8 mouse cellular contexts compared by ENCODE assay signal in the genomic region with DNA sequence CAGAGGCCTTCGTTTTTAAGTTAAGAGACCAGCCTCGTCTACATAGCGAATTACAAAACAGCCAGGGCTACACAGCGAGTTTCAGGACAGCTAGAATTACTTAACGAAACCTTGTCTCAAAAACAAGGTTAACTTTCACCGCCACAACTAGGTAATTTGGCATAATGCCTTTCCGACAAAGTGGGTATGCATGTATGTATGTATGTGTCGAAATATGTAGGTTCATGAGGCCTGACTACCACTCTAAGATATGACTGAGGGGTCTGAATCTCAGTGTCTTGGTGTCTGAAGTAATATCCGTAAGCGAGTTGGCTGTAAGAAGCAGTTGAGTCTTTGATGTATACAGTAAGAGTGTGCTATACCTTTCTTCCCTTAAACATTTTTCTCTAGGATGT. TPM values are rescaled to one million over a fixed set of nuclear protein-coding genes. Genes with fewer than 3 reads are reported as not detected.
A peak's percentile ranks its signal among the peaks of the same experiment; 100 is the strongest.
DNase-seq lines count a peak whose midpoint lies in the region; ATAC-seq lines count a peak whose summit lies in the region.

No protein-coding gene starts in this region.

- 29% methylated on average over 10 of the region's 10 CpGs for WGBS in neural tube, embryonic 11.5 days
- 28% methylated on average over 10 of the region's 10 CpGs for WGBS in limb, embryonic 13.5 days
- 26% methylated on average over 10 of the region's 10 CpGs for whole genome bisulfite sequencing in stomach, embryonic 15.5 days

- peaks cover 15% of the 10 kb centered on the region for H3K4me1 ChIP-seq in neural tube, embryonic 11.5 days (ENCODE audit: control insufficient read depth, insufficient read depth, low read length)
- peaks cover 22% of the 10 kb centered on the region for H3K4me1 ChIP-seq in limb, embryonic 13.5 days
- H3K4me1 ChIP-seq in stomach, embryonic 15.5 days = peaks cover 28% of the 10 kb centered on the region; the same call in 1 of the 2 replicates

- no peaks in the 10 kb centered on the region for H3K9me3 ChIP-seq in neural tube, embryonic 11.5 days (ENCODE audit: control insufficient read depth, low read length)
- H3K9me3 ChIP-seq in limb, embryonic 13.5 days = no peaks in the 10 kb centered on the region
- H3K9me3 ChIP-seq in stomach, embryonic 15.5 days = no peaks in the 10 kb centered on the region

- H3K36me3 ChIP-seq in neural tube, embryonic 11.5 days (ENCODE audit: control insufficient read depth, insufficient read depth, low read length) = no peaks in the 10 kb centered on the region
- 0 out of 2 replicates have a peak, but pooled peaks cover 2% of the 10 kb centered on the region for H3K36me3 ChIP-seq in limb, embryonic 13.5 days
- no peaks in the 10 kb centered on the region for H3K36me3 ChIP-seq in stomach, embryonic 15.5 days

- peak; percentile 50 for DNase-seq in cerebellum, adult 9-11 months
- no peak for DNase-seq in cerebellum, postnatal 36 days
- no peak for DNase-seq in neural tube, embryonic 11.5 days (ENCODE audit: low spot score)
- DNase-seq in neural tube, embryonic 10.5 days (ENCODE audit: extremely low spot score, low spot score) = no peak
- no peak for DNase-seq in right cerebral cortex, adult 2 months (ENCODE audit: low spot score in 2 of 2)
- no peak for DNase-seq in right cerebral cortex, postnatal 36 days (ENCODE audit: low spot score in 2 of 2)

- H3K4me3 ChIP-seq in neural tube, embryonic 11.5 days (ENCODE audit: low read depth, low read length) = peak overlapping the region; percentile 89
- peak overlapping the region; percentile 96 for H3K4me3 ChIP-seq in limb, embryonic 13.5 days
- H3K4me3 ChIP-seq in stomach, embryonic 15.5 days (replicated peaks) = peak overlapping the region; percentile 94

- no peak for ATAC-seq in neural tube, embryonic 11.5 days (ENCODE audit: insufficient read depth, low FRiP score, low TSS enrichment)
- ATAC-seq in limb, embryonic 13.5 days (ENCODE audit: low FRiP score, low read depth) = no peak
- no peak for ATAC-seq in stomach, embryonic 15.5 days (ENCODE audit: insufficient read depth, low FRiP score, low read depth)

- no peak overlapping the region; the same call in 1 of the 2 replicates for H3K27ac ChIP-seq in neural tube, embryonic 11.5 days (ENCODE audit: low read depth, low read length)
- H3K27ac ChIP-seq in limb, embryonic 13.5 days = no peak overlapping the region
- no peak overlapping the region; the same call in 1 of the 2 replicates for H3K27ac ChIP-seq in stomach, embryonic 15.5 days

- peak overlapping the region; percentile 84 for H3K4me2 ChIP-seq in neural tube, embryonic 11.5 days (ENCODE audit: low read depth)
- H3K4me2 ChIP-seq in limb, embryonic 13.5 days (replicated peaks) = peak overlapping the region; percentile 84
- peak overlapping the region; percentile 70 for H3K4me2 ChIP-seq in stomach, embryonic 15.5 days

- H3K27me3 ChIP-seq in neural tube, embryonic 11.5 days (ENCODE audit: control insufficient read depth, insufficient read depth, low read length) = no peaks in the 10 kb centered on the region
- peaks cover 30% of the 10 kb centered on the region for H3K27me3 ChIP-seq in limb, embryonic 13.5 days
- 0 out of 2 replicates have a peak, but pooled peaks cover 6% of the 10 kb centered on the region for H3K27me3 ChIP-seq in stomach, embryonic 15.5 days (replicated peaks)

- H3K9ac ChIP-seq in neural tube, embryonic 11.5 days (ENCODE audit: low read length) = peak overlapping the region; percentile 81
- H3K9ac ChIP-seq in limb, embryonic 13.5 days = peak overlapping the region; percentile 93
- peak overlapping the region; percentile 89 for H3K9ac ChIP-seq in stomach, embryonic 15.5 days

RNA-seq across cellular contexts. Expression of a gene that starts 2.7 kb away (rescaled TPM):
- polyA plus RNA-seq in neural tube, embryonic 11.5 days (2014; fragmentation: Nextera tagmentation; extraction: Ambion mirVana) = 74.6 and 90.1 TPM in 2 replicates
- polyA plus RNA-seq in limb, embryonic 13.5 days (2015; fragmentation: Nextera tagmentation; extraction: Ambion mirVana) = 7.8 and 8.6 TPM in 2 replicates
- polyA plus RNA-seq in stomach, embryonic 15.5 days (2015; fragmentation: Nextera tagmentation; extraction: Ambion mirVana) = 25.0 and 26.9 TPM in 2 replicates

RNA-seq across cellular contexts. Expression of a gene that starts 9.1 kb away (rescaled TPM):
- 38.1 and 39.5 TPM in 2 replicates for polyA plus RNA-seq in neural tube, embryonic 11.5 days (2014; fragmentation: Nextera tagmentation; extraction: Ambion mirVana)
- 67.2 and 69.4 TPM in 2 replicates for polyA plus RNA-seq in limb, embryonic 13.5 days (2015; fragmentation: Nextera tagmentation; extraction: Ambion mirVana)
- polyA plus RNA-seq in stomach, embryonic 15.5 days (2015; fragmentation: Nextera tagmentation; extraction: Ambion mirVana) = 48.5 and 50.8 TPM in 2 replicates

RNA-seq across cellular contexts. Expression of a gene that starts 10.1 kb away (rescaled TPM):
- 74.8 and 85.1 TPM in 2 replicates for polyA plus RNA-seq in neural tube, embryonic 11.5 days (2014; fragmentation: Nextera tagmentation; extraction: Ambion mirVana)
- 70.5 and 71.5 TPM in 2 replicates for polyA plus RNA-seq in limb, embryonic 13.5 days (2015; fragmentation: Nextera tagmentation; extraction: Ambion mirVana)
- polyA plus RNA-seq in stomach, embryonic 15.5 days (2015; fragmentation: Nextera tagmentation; extraction: Ambion mirVana) = 52.7 and 56.6 TPM in 2 replicates

RNA-seq across cellular contexts. Expression of a gene that starts 17.1 kb away (rescaled TPM):
- polyA plus RNA-seq in neural tube, embryonic 11.5 days (2014; fragmentation: Nextera tagmentation; extraction: Ambion mirVana) = 51.8 and 52.2 TPM in 2 replicates
- polyA plus RNA-seq in limb, embryonic 13.5 days (2015; fragmentation: Nextera tagmentation; extraction: Ambion mirVana) = 43.5 and 46.2 TPM in 2 replicates
- polyA plus RNA-seq in stomach, embryonic 15.5 days (2015; fragmentation: Nextera tagmentation; extraction: Ambion mirVana) = 60.9 and 63.5 TPM in 2 replicates

RNA-seq across cellular contexts. Expression of a gene that starts 55.1 kb away (rescaled TPM):
- polyA plus RNA-seq in neural tube, embryonic 11.5 days (2014; fragmentation: Nextera tagmentation; extraction: Ambion mirVana) = not detected in 2 replicates
- 0.53 TPM in 1 of 2 replicates, not detected in the other for polyA plus RNA-seq in limb, embryonic 13.5 days (2015; fragmentation: Nextera tagmentation; extraction: Ambion mirVana)
- 0.36 and 1.2 TPM in 2 replicates for polyA plus RNA-seq in stomach, embryonic 15.5 days (2015; fragmentation: Nextera tagmentation; extraction: Ambion mirVana)
